Mouse (Mus musculus) Patski (cell line): Measurements from ENCODE around the gene Lrrc4c. TPM values are rescaled to one million over a fixed set of nuclear protein-coding genes. Genes with fewer than 3 reads are reported as not detected.

Source experiments
- ATAC-seq: fragments of 100-300 bp; one replicate; pipeline ENCODE4 v1.8.0; 2021
- CTCF ChIA-PET: fragments of 350-600 bp; sonication (Branson Sonifier 250); formaldehyde crosslinking; loops from one replicate; lab custom pipeline; 2022; ENCODE audit warnings: inconsistent platforms; lab: Charles Lee
- POLR2A ChIA-PET: fragments of 350-600 bp; sonication (Branson Sonifier 250); formaldehyde crosslinking; loops from one replicate; lab custom pipeline; 2022; ENCODE audit warnings: antibody characterized with exemption, inconsistent platforms; lab: Charles Lee
- DNase-seq: peaks from one replicate; pipeline ENCODE4 v3.0.0-alpha.2; 2011; ENCODE audit warnings: low read depth, low spot score
- H3K27me3 ChIP-seq: fragments of 371-371 bp; one replicate; pipeline ENCODE4 v1.5.1; 2021
- CTCF ChIP-seq: fragments of 100-300 bp; IDR thresholded peaks from one replicate; pipeline ENCODE4 v1.5.1; 2021
- in situ Hi-C: fragments of 300-500 bp; cut with MboI; formaldehyde crosslinking; loops from 3 replicates; pipeline ENCODE4 v1.11.1; 2018; ENCODE audit warnings: low pct_unique_long_range_greater_than_20kb, mixed read lengths
- polyA plus RNA-seq: library from polyadenylated mRNA; unstranded; gene quantifications from one replicate; pipeline ENCODE4 v1.2.3, GENCODE M21; 2021

Lrrc4c gene
- polyA plus RNA-seq, 1 experiment from 2014 or later, result not detected

GRCm38 (mm10) chr2:97284986-97285385 is 967.0 kb downstream of the Lrrc4c start:
- ChIA-PET CTCF (no interaction called here), POLR2A (no interaction called here)
- TF ChIP-seq CTCF, result no peak
- no peak for ATAC-seq
- in situ Hi-C loops, result no loop called here
- H3K27me3 ChIP-seq, result no peaks in the 10 kb centered on the region
- no peak for DNase-seq

GRCm38 (mm10) chr2:97294216-97294615 is 976.2 kb downstream of the Lrrc4c start:
- no peaks in the 10 kb centered on the region for H3K27me3 ChIP-seq
- ChIA-PET POLR2A (no interaction called here), CTCF (no interaction called here)
- DNase-seq (no peak), ATAC-seq (no peak)
- TF ChIP-seq CTCF, result no peak
- in situ Hi-C loops, result no loop called here

DNA sequence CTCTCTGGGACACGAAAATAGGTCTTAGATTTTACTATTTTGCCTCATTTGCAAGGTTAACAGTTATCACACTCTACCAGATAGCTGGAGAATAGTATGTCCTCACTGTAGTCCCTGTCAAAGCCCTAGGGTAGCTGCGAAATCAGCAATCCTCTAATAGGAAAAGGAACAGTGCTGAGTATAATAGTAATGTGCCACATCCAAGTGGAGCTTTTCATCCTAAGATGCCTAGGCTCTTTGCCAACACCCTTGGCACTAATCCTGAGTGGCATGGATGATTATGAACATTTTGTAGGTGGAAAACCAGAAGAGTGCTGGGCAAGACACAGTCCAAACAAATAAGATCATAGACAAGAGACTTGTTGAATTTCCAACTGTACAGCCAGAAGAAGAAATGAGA is 981.7 kb downstream of the Lrrc4c start:
- in situ Hi-C loops, result no loop called here
- POLR2A ChIA-PET, result no interaction called here
- no peak for TF ChIP-seq CTCF
- peaks cover 6% of the 10 kb centered on the region for H3K27me3 ChIP-seq
- DNase-seq (no peak), ATAC-seq (no peak)
- CTCF ChIA-PET, result no interaction called here

DNA sequence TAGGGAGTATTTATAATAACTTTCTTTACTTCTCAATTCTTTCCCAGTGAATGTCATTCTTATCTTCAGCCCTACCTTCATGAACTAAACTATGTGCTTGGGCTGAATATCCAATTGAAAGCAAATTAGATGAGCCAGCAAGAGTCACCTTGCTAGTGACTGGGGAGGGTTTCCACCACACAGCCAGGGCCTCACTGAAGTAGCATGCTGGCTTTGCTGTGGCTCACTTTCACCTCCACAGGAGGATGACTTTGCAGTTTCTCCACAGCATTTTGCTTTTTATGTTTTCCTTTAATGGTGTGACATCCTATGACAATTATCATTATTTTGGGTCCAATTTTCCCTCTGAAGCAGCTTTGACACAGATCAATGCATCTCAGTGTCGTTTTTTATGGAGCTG is 1000.0 kb downstream of the Lrrc4c start:
- ATAC-seq (no peak), DNase-seq (no peak)
- in situ Hi-C loops, result no loop called here
- ChIA-PET CTCF (no interaction called here), POLR2A (no interaction called here)
- no peaks in the 10 kb centered on the region for H3K27me3 ChIP-seq
- no peak for TF ChIP-seq CTCF

- DNase-seq, result no peak
- in situ Hi-C loops, result no loop called here
- POLR2A ChIA-PET, result no interaction called here
These were observed 1000.6 kb downstream of the Lrrc4c start for GRCm38 (mm10) chr2:97318536-97318935.

GRCm38 (mm10) chr2:97332084-97332682 is 1014.2 kb downstream of the Lrrc4c start:
- CTCF ChIA-PET, result no interaction called here
- in situ Hi-C loops, result no loop called here
- POLR2A ChIA-PET, result no interaction called here
- DNase-seq, result no peak
- ATAC-seq, result no peak
- no peak for TF ChIP-seq CTCF
- no peaks in the 10 kb centered on the region for H3K27me3 ChIP-seq

More at GRCm38 (mm10) chr2:97318536-97318935, 1000.6 kb downstream of the Lrrc4c start:
- no peak for TF ChIP-seq CTCF
- ATAC-seq, result no peak
- H3K27me3 ChIP-seq, result no peaks in the 10 kb centered on the region
- CTCF ChIA-PET, result no interaction called here

DNA sequence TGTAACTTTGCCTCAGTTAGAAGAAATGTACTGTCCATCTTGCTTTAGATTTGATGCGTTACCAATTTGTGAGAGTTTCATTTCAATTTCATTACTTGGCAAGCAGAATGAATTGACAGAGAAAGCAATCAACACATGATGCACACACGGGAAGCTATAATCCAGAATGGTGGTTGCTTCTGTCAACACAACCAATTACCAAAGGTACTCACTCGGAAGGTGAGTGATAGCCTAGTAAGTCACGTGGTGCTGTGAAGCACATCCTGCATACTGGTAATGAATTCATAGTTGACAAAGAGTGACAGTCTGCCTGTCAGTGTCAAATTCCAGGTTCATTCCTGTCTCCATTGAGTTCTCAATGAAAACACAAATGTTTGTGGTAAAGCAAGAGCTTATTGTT is 1021.7 kb downstream of the Lrrc4c start:
- no peaks in the 10 kb centered on the region for H3K27me3 ChIP-seq
- no peak for TF ChIP-seq CTCF
- DNase-seq (no peak), ATAC-seq (no peak)
- ChIA-PET POLR2A (no interaction called here), CTCF (no interaction called here)
- in situ Hi-C loops, result no loop called here

DNA sequence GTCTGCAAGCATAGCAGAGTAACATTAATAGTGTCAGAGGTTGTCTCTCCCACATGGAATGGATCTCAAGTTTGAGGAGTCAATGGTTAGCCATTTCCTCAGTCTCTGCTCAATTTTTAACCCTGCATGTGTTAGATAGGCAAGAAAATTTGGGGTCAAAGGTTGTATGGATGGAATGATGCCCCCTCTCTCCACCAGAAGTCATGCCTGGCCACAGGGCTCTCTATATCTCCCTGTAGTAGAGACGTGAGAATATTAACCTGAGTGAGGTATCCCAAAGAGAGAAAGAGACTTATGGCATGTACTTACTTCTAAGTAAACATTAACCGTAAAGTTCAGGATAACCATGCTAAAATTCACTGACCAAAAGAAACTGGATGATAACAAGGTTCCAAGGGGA is 1043.3 kb downstream of the Lrrc4c start:
- in situ Hi-C loops, result no loop called here
- ChIA-PET POLR2A (no interaction called here), CTCF (no interaction called here)
- no peaks in the 10 kb centered on the region for H3K27me3 ChIP-seq
- ATAC-seq (no peak), DNase-seq (no peak)
- TF ChIP-seq CTCF, result no peak

- ATAC-seq (no peak), DNase-seq (no peak)
- ChIA-PET CTCF (no interaction called here), POLR2A (no interaction called here)
- TF ChIP-seq CTCF, result no peak
- in situ Hi-C loops, result no loop called here
- H3K27me3 ChIP-seq, result no peaks in the 10 kb centered on the region
These were observed 1052.0 kb downstream of the Lrrc4c start for GRCm38 (mm10) chr2:97369978-97370377.

- POLR2A ChIA-PET, result no interaction called here
- CTCF ChIA-PET, result no interaction called here
- no peaks in the 10 kb centered on the region for H3K27me3 ChIP-seq
- TF ChIP-seq CTCF, result no peak
- DNase-seq, result no peak
- in situ Hi-C loops, result no loop called here
- ATAC-seq, result no peak
These were observed 1073.5 kb downstream of the Lrrc4c start for GRCm38 (mm10) chr2:97391437-97391836.

GRCm38 (mm10) chr2:97391876-97392275 is 1073.9 kb downstream of the Lrrc4c start:
- no peak for DNase-seq
- POLR2A ChIA-PET, result no interaction called here
- ATAC-seq, result no peak
- no peaks in the 10 kb centered on the region for H3K27me3 ChIP-seq
- CTCF ChIA-PET, result no interaction called here
- no peak for TF ChIP-seq CTCF
- in situ Hi-C loops, result no loop called here

GRCm38 (mm10) chr2:97413066-97413465 is 1095.1 kb downstream of the Lrrc4c start:
- in situ Hi-C loops, result no loop called here
- no peaks in the 10 kb centered on the region for H3K27me3 ChIP-seq
- ATAC-seq, result no peak
- TF ChIP-seq CTCF, result no peak
- DNase-seq, result no peak
- ChIA-PET POLR2A (no interaction called here), CTCF (no interaction called here)
